Mouse (Mus musculus) stomach, postnatal 0 days (tissue): ENCODE measurements at regions not wholly inside any gene's neighbourhood (a gene's known extent, or its start where the extent isn't known, plus 50 kb on each side); places are given as distances from the start of the nearest gene placed in this dataset.

ENCODE experiments used
- CTCF ChIP-seq: IDR thresholded peaks from 2 replicates; pipeline ENCODE4 v1.5.1; 2016; ENCODE audit warnings: antibody characterized with exemption, low read depth, mild to moderate bottlenecking, moderate library complexity
- EP300 ChIP-seq: optimal IDR thresholded peaks from 2 replicates; pipeline ENCODE3; 2016; ENCODE audit warnings: antibody characterized with exemption

DNA sequence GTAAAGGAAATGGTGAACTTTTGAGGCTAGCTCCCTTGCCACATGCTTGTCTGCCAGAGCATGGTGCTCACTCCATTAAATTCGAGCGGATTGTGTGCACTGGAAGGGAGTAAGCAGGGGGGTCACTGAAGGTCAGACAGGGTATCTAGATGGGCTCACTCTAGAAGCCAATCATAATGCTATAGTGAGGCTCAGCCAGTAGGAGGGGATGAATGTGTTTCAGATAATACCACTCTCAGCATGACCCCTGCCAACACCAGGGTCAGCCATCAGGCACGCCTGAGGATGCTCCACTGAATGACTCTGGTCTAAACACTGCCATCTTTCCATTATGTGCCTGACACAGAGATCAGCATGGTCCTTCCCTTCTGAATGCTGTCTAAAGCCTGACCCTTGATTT is 80.3 kb upstream of the Atxn7l3b start:
- TF ChIP-seq EP300 (no peak), CTCF (no peak)
